Mouse (Mus musculus) G1E (cell line): ENCODE results near the gene Vmn1r39.

ENCODE experiments used
- CTCF ChIP-seq: IDR thresholded peaks from 2 replicates; pipeline ENCODE4 v1.5.1; 2012; ENCODE audit warnings: low read depth, low read length, inconsistent platforms, mixed read lengths
- TAL1 ChIP-seq: conservative IDR thresholded peaks from 2 replicates; pipeline ENCODE4 v1.6.1; 2012; ENCODE audit warnings: low read depth, low read length, inconsistent platforms, mixed read lengths

DNA sequence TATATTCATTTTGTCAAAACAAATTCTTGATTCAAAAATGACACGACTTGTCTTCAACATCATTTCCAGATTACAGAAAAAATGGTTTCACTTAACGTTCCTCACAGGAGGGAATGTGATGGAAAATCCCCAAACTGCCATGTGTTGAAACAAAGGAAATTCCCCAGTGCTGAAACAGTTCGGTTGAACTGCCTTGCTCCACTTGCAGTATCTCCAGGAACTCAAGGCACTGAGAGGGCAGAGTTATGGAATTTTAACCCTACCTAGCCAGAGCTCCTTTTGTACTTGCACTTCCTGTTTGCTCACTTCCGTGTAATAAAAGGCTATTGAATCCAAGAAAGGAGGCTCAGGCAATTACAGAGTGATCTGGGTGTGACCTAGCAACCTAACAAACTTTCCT is 38.5 kb upstream of the Vmn1r39 start:
- TF ChIP-seq CTCF (no peak), TAL1 (no peak)
